Mouse (Mus musculus): ENCODE data around the gene Sall4.
"Not testable (repeated sequence)": the region's sequence is repeated elsewhere in the genome, so short reads cannot be mapped to it uniquely, and the experiment has no call there.

Sall4 gene

GRCm38 (mm10) chr2:168767582-168767981 is at the start of gene Sall4:
Gene Sall4 (minus strand): TSS chr2:168767943.
- no peak for DNase-seq

GRCm38 (mm10) chr2:168813243-168813642 is 45.5 kb upstream of the Sall4 start:
- DNase-seq: no peak

GRCm38 (mm10) chr2:168809895-168810294 is 42.2 kb upstream of the Sall4 start:
- DNase-seq: no peak

GRCm38 (mm10) chr2:168807681-168808080 is 39.9 kb upstream of the Sall4 start:
- DNase-seq: no peak

- DNase-seq: no peak
These were observed 36.1 kb upstream of the Sall4 start for GRCm38 (mm10) chr2:168803849-168804248.

GRCm38 (mm10) chr2:168799326-168799725 is 31.6 kb upstream of the Sall4 start:
- DNase-seq: no peak

GRCm38 (mm10) chr2:168798921-168799320 is 31.2 kb upstream of the Sall4 start:
- no peak for DNase-seq

GRCm38 (mm10) chr2:168791115-168791802 is 23.5 kb upstream of the Sall4 start:
- DNase-seq: no peak

GRCm38 (mm10) chr2:168786174-168786573 is 18.4 kb upstream of the Sall4 start:
- DNase-seq: no peak

GRCm38 (mm10) chr2:168780596-168780995 is 12.9 kb upstream of the Sall4 start:
- DNase-seq: no peak

GRCm38 (mm10) chr2:168780024-168780423 is 12.3 kb upstream of the Sall4 start:
- DNase-seq: no peak

GRCm38 (mm10) chr2:168777481-168777880 is 9.7 kb upstream of the Sall4 start:
- DNase-seq: no peak

- no peak for DNase-seq
These were observed 8.5 kb upstream of the Sall4 start for GRCm38 (mm10) chr2:168776238-168776637.

GRCm38 (mm10) chr2:168769259-168769658 is 1.5 kb upstream of the Sall4 start:
- no peak for DNase-seq

GRCm38 (mm10) chr2:168766538-168767361 is 993 bp downstream of the Sall4 start:
- DNase-seq: no peak

- DNase-seq: no peak
These were observed 1.8 kb downstream of the Sall4 start for GRCm38 (mm10) chr2:168765696-168766537.

GRCm38 (mm10) chr2:168765065-168765681 is 2.6 kb downstream of the Sall4 start:
- peak; percentile 73 for DNase-seq

- DNase-seq: no peak
These were observed 3.3 kb downstream of the Sall4 start for GRCm38 (mm10) chr2:168764460-168764867.

GRCm38 (mm10) chr2:168763785-168764184 is 4.0 kb downstream of the Sall4 start:
- DNase-seq: no peak

- no peak for DNase-seq
These were observed 5.3 kb downstream of the Sall4 start for GRCm38 (mm10) chr2:168762411-168762815.

GRCm38 (mm10) chr2:168761954-168762353 is 5.8 kb downstream of the Sall4 start:
- DNase-seq: no peak

GRCm38 (mm10) chr2:168761141-168761540 is 6.6 kb downstream of the Sall4 start:
- DNase-seq: no peak

GRCm38 (mm10) chr2:168744406-168744805 is 23.3 kb downstream of the Sall4 start:
- DNase-seq: not testable (repeated sequence)
